Mouse (Mus musculus) bone marrow macrophage, adult 2 months (primary cell): ENCODE data around the gene Cd72. TPM values are rescaled to one million over a fixed set of nuclear protein-coding genes. Genes with fewer than 3 reads are reported as not detected.

ENCODE experiments used
- H3K27ac ChIP-seq: 2 replicates; pipeline ENCODE4 v1.5.1; 2012; ENCODE audit warnings: low read depth, low read length; ENCODE audit not compliant: insufficient read depth
- H3K4me1 ChIP-seq: 2 replicates; pipeline ENCODE4 v1.6.1; 2012; ENCODE audit warnings: low read length; ENCODE audit not compliant: control insufficient read depth, insufficient read depth
- H3K4me3 ChIP-seq: 2 replicates; pipeline ENCODE4 v1.5.1; 2012; ENCODE audit warnings: mild to moderate bottlenecking, low read length, moderate library complexity; ENCODE audit not compliant: insufficient read depth
- CTCF ChIP-seq: IDR thresholded peaks from 2 replicates; pipeline ENCODE4 v1.5.1; 2012; ENCODE audit warnings: low read depth, mild to moderate bottlenecking, low read length, moderate library complexity
- POLR2A ChIP-seq: IDR thresholded peaks from 2 replicates; pipeline ENCODE4 v1.6.1; 2012; ENCODE audit warnings: mild to moderate bottlenecking, low read depth, low read length, borderline replicate concordance
- polyA plus RNA-seq: library from polyadenylated mRNA; stranded (reverse); fragments of >200 nt; gene quantifications from 2 replicates; pipeline ENCODE4 v1.2.4, GENCODE M21; 2012; ENCODE audit not compliant: missing spikeins, insufficient read depth, insufficient read length

The Cd72 gene
- polyA plus RNA-seq, 1 experiment: 867 TPM

DNA sequence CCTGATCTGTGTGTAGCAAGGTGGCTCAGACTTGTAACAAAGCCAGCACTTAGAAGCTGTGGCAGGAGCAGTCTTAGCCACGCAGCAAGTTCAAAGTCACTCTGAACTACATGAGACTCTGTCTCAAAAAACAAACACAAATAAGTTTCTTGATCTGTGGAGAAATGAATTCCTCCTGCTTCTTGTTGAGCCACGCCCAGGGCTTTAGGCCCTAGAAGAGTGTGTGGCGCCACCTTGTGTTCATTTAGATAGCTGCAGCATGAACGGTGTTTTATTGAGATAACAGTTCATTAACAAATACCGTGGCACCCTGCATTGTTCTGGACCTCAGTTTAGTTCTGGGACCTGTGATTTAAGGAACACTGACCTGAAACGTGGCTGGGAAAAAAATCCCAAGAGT is 34.1 kb downstream of the Cd72 start:
- H3K27ac ChIP-seq: peak overlapping the region; percentile 42
- H3K4me3 ChIP-seq: 0 out of 2 replicates have a peak overlapping the region, but pooled peaks have one; percentile 8
- TF ChIP-seq POLR2A (no peak), CTCF (peak; percentile 82)

DNA sequence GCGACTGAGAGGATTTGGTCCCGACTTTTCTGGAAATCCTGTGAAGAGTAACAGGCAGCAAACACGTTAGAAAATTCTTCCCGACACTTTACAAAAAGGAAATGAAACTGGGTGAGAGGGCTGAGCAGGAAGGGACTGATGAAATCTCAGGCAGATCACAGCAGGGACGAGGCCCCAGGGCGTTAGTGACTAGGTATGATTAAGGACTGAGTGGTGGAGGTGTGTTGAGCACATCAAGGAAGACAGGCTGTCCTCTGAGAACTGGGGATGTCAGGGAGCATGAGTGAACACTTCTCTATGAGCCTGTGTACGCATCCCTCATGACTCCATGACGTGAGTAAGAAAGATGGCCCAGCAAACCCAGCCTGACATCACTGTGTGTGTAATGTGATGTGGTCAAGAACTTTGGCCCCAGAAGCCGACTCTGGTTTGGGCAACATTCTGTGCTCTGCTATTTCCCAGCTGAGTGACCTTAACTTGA is 34.6 kb downstream of the Cd72 start:
- H3K4me1 ChIP-seq: peaks cover 23% of the 10 kb centered on the region
- H3K4me3 ChIP-seq: 0 out of 2 replicates have a peak overlapping the region, but pooled peaks have one; percentile 8
- no peak for TF ChIP-seq CTCF
- peak overlapping the region; percentile 42 for H3K27ac ChIP-seq

More for the DNA sequence above, 34.1 kb downstream of the Cd72 start:
- peaks cover 23% of the 10 kb centered on the region for H3K4me1 ChIP-seq

DNA sequence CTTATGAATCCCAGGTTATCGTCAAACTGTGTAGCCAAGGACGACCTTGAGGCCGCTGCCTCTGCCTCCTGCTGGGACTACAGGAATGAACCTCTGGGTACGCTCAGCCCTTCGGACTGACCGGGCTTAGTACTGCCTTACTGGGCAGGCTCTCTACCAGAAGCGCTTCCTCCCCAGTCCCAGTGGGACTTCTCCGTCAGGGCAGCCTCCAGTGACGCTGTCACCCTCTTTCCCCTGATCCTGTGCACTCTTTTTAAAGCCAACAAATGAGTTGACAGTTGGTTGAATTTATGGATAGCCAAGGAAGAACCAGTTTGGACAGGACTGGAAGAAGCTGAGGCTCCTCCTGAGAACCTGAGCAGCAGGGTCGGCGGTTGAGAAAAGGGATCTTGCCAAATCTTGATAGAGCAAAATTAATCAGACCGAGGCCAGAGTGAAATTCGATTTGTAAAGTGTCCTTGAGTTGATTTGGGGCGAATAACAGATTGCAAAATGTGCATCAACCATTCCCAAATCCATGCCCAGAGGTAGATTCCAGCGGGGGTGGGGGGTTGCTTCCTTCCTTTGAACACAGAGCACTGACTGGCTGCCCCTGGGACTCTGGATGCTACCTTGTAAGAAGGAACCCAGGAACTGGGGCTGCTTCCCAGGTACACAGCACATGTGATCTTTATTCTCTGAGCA is 35.3 kb downstream of the Cd72 start:
- H3K4me1 ChIP-seq: peaks cover 23% of the 10 kb centered on the region
- TF ChIP-seq CTCF (no peak), POLR2A (no peak)
- peak overlapping the region; percentile 33; the same call in 1 of the 2 replicates for H3K27ac ChIP-seq
- no peak overlapping the region for H3K4me3 ChIP-seq

- H3K4me1 ChIP-seq: peaks cover 23% of the 10 kb centered on the region
- H3K27ac ChIP-seq: no peak overlapping the region
- no peak for TF ChIP-seq POLR2A
- TF ChIP-seq CTCF: no peak
- no peak overlapping the region for H3K4me3 ChIP-seq
These were observed 36.0 kb downstream of the Cd72 start for GRCm38 (mm10) chr4:43418450-43418849.

GRCm38 (mm10) chr4:43417269-43418062 is 37.0 kb downstream of the Cd72 start:
- no peak for TF ChIP-seq CTCF
- TF ChIP-seq POLR2A: no peak
- no peak overlapping the region for H3K27ac ChIP-seq

GRCm38 (mm10) chr4:43416071-43416490 is 38.3 kb downstream of the Cd72 start:
- no peak overlapping the region for H3K27ac ChIP-seq
- no peak for TF ChIP-seq CTCF
- no peak for TF ChIP-seq POLR2A
- H3K4me3 ChIP-seq: no peak overlapping the region
- peaks cover 23% of the 10 kb centered on the region for H3K4me1 ChIP-seq

More at GRCm38 (mm10) chr4:43417269-43418062, 37.0 kb downstream of the Cd72 start:
- Histone ChIP-seq H3K4me1 (peaks cover 23% of the 10 kb centered on the region), H3K4me3 (no peak overlapping the region)

DNA sequence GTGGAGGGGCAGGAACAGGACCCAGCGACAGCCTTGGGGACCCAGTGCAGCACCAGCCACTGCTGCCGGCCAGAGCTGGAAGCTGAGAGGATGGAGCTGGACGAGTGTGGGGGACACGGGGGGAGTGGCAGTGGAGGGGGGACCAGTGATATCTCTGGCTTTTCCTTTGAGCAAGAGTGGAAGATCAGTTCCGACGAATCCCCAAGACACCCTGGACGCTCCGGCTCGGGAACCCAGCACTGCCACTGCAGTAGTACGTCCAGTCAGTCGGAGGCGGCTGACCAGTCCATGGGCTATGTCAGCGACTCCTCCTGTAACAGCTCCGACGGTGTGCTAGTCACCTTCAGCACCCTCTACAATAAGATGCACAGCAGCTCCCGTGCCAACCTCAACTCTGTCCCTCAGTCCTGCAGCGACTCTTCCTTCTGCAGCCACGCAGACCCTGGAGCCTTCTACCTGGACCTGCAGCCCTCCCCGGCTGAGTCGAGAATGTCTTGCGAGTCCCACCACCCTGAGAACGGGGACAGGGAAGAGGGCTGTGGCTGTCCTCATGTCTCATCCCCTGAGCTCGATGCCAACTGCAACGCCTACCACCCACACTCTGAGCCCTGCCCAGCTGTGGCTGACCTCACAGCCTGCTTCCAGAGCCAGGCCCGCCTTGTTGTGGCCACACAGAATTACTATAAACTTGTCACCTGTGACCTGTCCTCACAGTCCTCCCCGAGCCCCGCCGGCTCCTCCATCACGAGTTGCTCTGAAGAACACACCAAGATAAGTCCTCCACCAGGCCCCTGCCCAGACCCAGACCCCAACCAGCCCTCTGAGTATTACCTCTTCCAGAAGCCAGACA is 39.0 kb downstream of the Cd72 start:
- Histone ChIP-seq H3K4me3 (no peak overlapping the region), H3K4me1 (peaks cover 20% of the 10 kb centered on the region), H3K27ac (no peak overlapping the region)
- TF ChIP-seq CTCF: no peak
- TF ChIP-seq POLR2A: no peak

DNA sequence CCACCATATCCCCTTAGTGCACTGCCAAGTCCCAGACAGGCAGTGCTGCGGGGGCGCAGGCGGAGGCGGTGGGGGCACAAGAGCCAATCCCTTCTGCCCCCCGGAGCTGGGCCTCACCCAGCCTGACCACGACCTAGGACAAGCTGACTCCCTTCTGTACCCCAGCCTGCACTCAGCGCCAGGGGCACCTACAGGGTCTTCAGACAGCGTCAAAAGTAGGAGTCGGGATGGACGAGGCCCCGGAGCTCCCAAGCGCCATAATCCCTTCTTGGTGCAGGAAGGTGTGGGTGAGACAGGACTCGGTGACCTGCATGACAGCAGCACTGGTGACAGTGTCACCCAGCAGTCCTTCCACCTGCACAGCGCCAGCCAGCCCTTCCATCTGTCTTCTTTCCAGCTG is 39.7 kb downstream of the Cd72 start:
- TF ChIP-seq CTCF: no peak
- TF ChIP-seq POLR2A: no peak
- H3K27ac ChIP-seq: no peak overlapping the region
- no peak overlapping the region for H3K4me3 ChIP-seq
- H3K4me1 ChIP-seq: peaks cover 15% of the 10 kb centered on the region
